In genomic region chr1:155106310-155106709, GRCm38 (mm10) we compare ENCODE assay signal across 22 mouse cellular contexts. TPM values are rescaled to one million over a fixed set of nuclear protein-coding genes. Genes with fewer than 3 reads are reported as not detected.
DNase-seq lines count a peak whose midpoint lies in the region; ATAC-seq and TF ChIP-seq lines count a peak whose summit lies in the region.
"Had no signal": no experiment of that assay in that cellular context is flagged by ENCODE, and none has a peak within 500 bp of the region (broad histone marks: within the 10 kb centered on the region; RNA-seq: fewer than 3 reads in every experiment).

No protein-coding gene starts in this region.

- WGBS in hindbrain, embryonic 10.5 days: 76% methylated on average over 1 of the region's 1 CpGs

- H3K27me3 ChIP-seq in MEL (ENCODE audit: control insufficient read depth in 1 of 2, insufficient read depth in 2 of 2, low read length in 2 of 2): no peaks in the 10 kb centered on the region
- H3K27me3 ChIP-seq in hindbrain, embryonic 10.5 days (ENCODE audit: insufficient read depth, poor library complexity, severe bottlenecking): peaks cover 26% of the 10 kb centered on the region
- H3K27me3 ChIP-seq: CH12.LX; embryonic facial prominence, embryonic 12.5 days; forebrain, embryonic 15.5 days had no signal

- peak; percentile 44; the same call in 1 of the 2 replicates for ATAC-seq in granulocyte monocyte progenitor cell, adult 5-6 weeks (replicated peaks; ENCODE audit: poor library complexity, severe bottlenecking)
- ATAC-seq: CD4-positive, CD25-positive, alpha-beta regulatory T cell, adult 4 months; forebrain, embryonic 13.5 days; forebrain, embryonic 15.5 days had no signal

- no peaks in the 10 kb centered on the region for H3K9me3 ChIP-seq in MEL (replicated peaks; ENCODE audit: insufficient read depth, low read length)
- no peaks in the 10 kb centered on the region for H3K9me3 ChIP-seq in hindbrain, embryonic 10.5 days
- H3K9me3 ChIP-seq: embryonic facial prominence, embryonic 10.5 days; embryonic facial prominence, embryonic 12.5 days; forebrain, embryonic 13.5 days; forebrain, embryonic 15.5 days; G1E had no signal

- DNase-seq in layer of hippocampus, adult 2 months (ENCODE audit: low spot score in 2 of 2): no peak
- no peak for DNase-seq in layer of hippocampus, postnatal 25 days (ENCODE audit: extremely low spot score in 1 of 2, low spot score in 1 of 2)
- peak; percentile 48 for DNase-seq in MEL (ENCODE audit: low read depth, low spot score)
- no peak for DNase-seq in hindbrain, embryonic 10.5 days (ENCODE audit: low spot score)
- DNase-seq: adrenal gland, adult 2 months; adrenal gland, postnatal 10 days; adrenal gland, postnatal 25 days; B cell, adult 2 months; cerebellum, adult 11 months; cerebellum, adult 18-20 months; cerebellum, adult 8-10 months; cerebellum, adult 9-11 months; cerebellum, postnatal 14 days; cerebellum, postnatal 36 days had no signal

- H3K36me3 ChIP-seq in MEL (ENCODE audit: control insufficient read depth in 1 of 2, insufficient read depth in 2 of 2, low read length in 2 of 2): peaks cover 0 to 14% of the 10 kb centered on the region in 2 experiments; a peak in 2 of 4 replicates
- H3K36me3 ChIP-seq in hindbrain, embryonic 10.5 days: no peaks in the 10 kb centered on the region
- H3K36me3 ChIP-seq: embryonic facial prominence, embryonic 10.5 days; embryonic facial prominence, embryonic 12.5 days; forebrain, embryonic 15.5 days; G1E had no signal

- H3K79me2 ChIP-seq in MEL (ENCODE audit: control insufficient read depth, insufficient read depth, low read length, poor library complexity): no peaks in the 10 kb centered on the region

- H3K4me3 ChIP-seq in layer of hippocampus, adult 2 months: no peak overlapping the region
- no peak overlapping the region for H3K4me3 ChIP-seq in MEL (ENCODE audit: control insufficient read depth in 1 of 2, insufficient read depth in 1 of 2, low read depth in 2 of 2, low read length in 2 of 2)
- no peak overlapping the region for H3K4me3 ChIP-seq in hindbrain, embryonic 10.5 days
- H3K4me3 ChIP-seq: embryonic facial prominence, embryonic 10.5 days; embryonic facial prominence, embryonic 12.5 days; forebrain, embryonic 13.5 days; forebrain, embryonic 15.5 days had no signal

- H3K27ac ChIP-seq in layer of hippocampus, adult 2 months: peak overlapping the region; percentile 16; the same call in 1 of the 2 replicates
- H3K27ac ChIP-seq in MEL (ENCODE audit: control insufficient read depth, low read depth, low read length): no peak overlapping the region
- H3K27ac ChIP-seq in hindbrain, embryonic 10.5 days: no peak overlapping the region
- H3K27ac ChIP-seq: embryonic facial prominence, embryonic 10.5 days; embryonic facial prominence, embryonic 12.5 days; forebrain, embryonic 13.5 days; forebrain, embryonic 15.5 days had no signal

- TF ChIP-seq EP300 in MEL (IDR thresholded peaks at IDR 0.05; ENCODE audit: low read depth in 1 of 2, low read length in 2 of 2): peak; percentile 61 to 73

- H3K9ac ChIP-seq in MEL (ENCODE audit: control insufficient read depth, low read depth, low read length, poor library complexity, severe bottlenecking): no peak overlapping the region
- H3K9ac ChIP-seq: embryonic facial prominence, embryonic 12.5 days; forebrain, embryonic 13.5 days; forebrain, embryonic 15.5 days had no signal

- peaks cover 3 to 20% of the 10 kb centered on the region in 2 experiments; a peak in 2 of 4 replicates for H3K4me1 ChIP-seq in MEL (ENCODE audit: control insufficient read depth in 1 of 2, insufficient read depth in 2 of 2, low read length in 2 of 2)
- H3K4me1 ChIP-seq in hindbrain, embryonic 10.5 days (replicated peaks): peaks cover 32% of the 10 kb centered on the region

- TF ChIP-seq RAD21 in MEL (IDR thresholded peaks at IDR 0.05; ENCODE audit: low read depth, low read length): no peak

- TF ChIP-seq CTCF in layer of hippocampus, adult 2 months (conservative IDR thresholded peaks at IDR 0.05): no peak
- no peak for TF ChIP-seq CTCF in MEL (IDR thresholded peaks at IDR 0.05 in 2 of 3, conservative IDR thresholded peaks at IDR 0.05 in 1 of 3; ENCODE audit: control insufficient read depth in 1 of 3, insufficient read depth in 1 of 3, low read depth in 2 of 3, low read length in 3 of 3, poor library complexity in 1 of 3, severe bottlenecking in 1 of 3)

- TF ChIP-seq POLR2A in MEL (IDR thresholded peaks at IDR 0.05; ENCODE audit: control insufficient read depth in 1 of 2, insufficient read depth in 1 of 2, low read depth in 1 of 2, low read length in 2 of 2, poor library complexity in 1 of 2): no peak

TF ChIP-seq in MEL, 35 proteins besides CTCF, POLR2A, EP300 and RAD21:
- TF ChIP-seq MEF2A (IDR thresholded peaks at IDR 0.05; ENCODE audit: extremely low read depth, insufficient replicate concordance, low read depth, low read length, poor library complexity, severe bottlenecking) (no peak), GATA1 (IDR thresholded peaks at IDR 0.05; ENCODE audit: low read depth, low read length) (peak; percentile 60), RCOR1 (IDR thresholded peaks at IDR 0.05; ENCODE audit: low read depth, low read length) (peak; percentile 62), MAFK (IDR thresholded peaks at IDR 0.05; ENCODE audit: borderline replicate concordance, low read depth, low read length) (no peak), SIN3A (IDR thresholded peaks at IDR 0.05; ENCODE audit: low read length) (peak; percentile 39; the same call in 1 of the 2 replicates), ZNF384 (IDR thresholded peaks at IDR 0.05; ENCODE audit: low read depth, low read length) (no peak), KAT2A (conservative IDR thresholded peaks at IDR 0.05; ENCODE audit: low read depth, low read length) (no peak), GABPA (IDR thresholded peaks at IDR 0.05; ENCODE audit: low read depth, low read length) (no peak), ETS1 (IDR thresholded peaks at IDR 0.05; ENCODE audit: low read depth, low read length) (peak; percentile 59), TCF12 (IDR thresholded peaks at IDR 0.05; ENCODE audit: low read depth, low read length) (0 out of 2 replicates have a peak, but pooled peaks have one; percentile 19), USF1 (IDR thresholded peaks at IDR 0.05; ENCODE audit: low read depth, low read length) (no peak), HCFC1 (IDR thresholded peaks at IDR 0.05; ENCODE audit: low read depth, low read length) (no peak)

RNA-seq across cellular contexts. Expression of gene Ier5, which starts 6.9 kb away (rescaled TPM):
- 10 to 100 TPM; 26.5 to 28.1 TPM for total RNA-seq in layer of hippocampus, adult 2 months (2021)
- 10 to 100 TPM; 28.2 to 28.6 TPM for total RNA-seq in layer of hippocampus, postnatal 25 days (2021)
- 7.2 and 7.5 TPM in 2 replicates for total RNA-seq in MEL (2012; rRNA removed)
- 1 to 10 TPM in 1 of 2 experiments, not detected in 1; 7.4 TPM for polyA plus RNA-seq in MEL (2012; ENCODE audit: insufficient read depth in 1 of 2, insufficient read length in 2 of 2, low read depth in 1 of 2, low replicate concordance in 2 of 2, missing spikeins in 1 of 2)
- 0.32 and 2.9 TPM in 2 replicates for total RNA-seq in granulocyte monocyte progenitor cell, adult 5-6 weeks (2014; fragmentation: Nextera tagmentation)
- 3.2 and 4.4 TPM in 2 replicates for total RNA-seq in granulocyte monocyte progenitor cell, adult 5-6 weeks (2017)
- polyA plus RNA-seq in hindbrain, embryonic 10.5 days (2016; fragmentation: Nextera tagmentation; extraction: Ambion mirVana): 4.1 and 7.0 TPM in 2 replicates

RNA-seq across cellular contexts. Expression of gene Mr1, which starts 40.3 kb away (rescaled TPM):
- 1 to 10 TPM; 3.2 to 3.3 TPM for total RNA-seq in layer of hippocampus, adult 2 months (2021)
- 1 to 10 TPM; 2.2 to 3.3 TPM for total RNA-seq in layer of hippocampus, postnatal 25 days (2021)
- 1.8 and 2.0 TPM in 2 replicates for total RNA-seq in MEL (2012; rRNA removed)
- polyA plus RNA-seq in MEL (2012; ENCODE audit: insufficient read depth in 1 of 2, insufficient read length in 2 of 2, low read depth in 1 of 2, low replicate concordance in 2 of 2, missing spikeins in 1 of 2): 1 to 10 TPM in 1 of 2 experiments, not detected in 1; 3.9 TPM
- total RNA-seq in granulocyte monocyte progenitor cell, adult 5-6 weeks (2014; fragmentation: Nextera tagmentation): 4.7 and 4.8 TPM in 2 replicates
- total RNA-seq in granulocyte monocyte progenitor cell, adult 5-6 weeks (2017): 3.6 and 4.1 TPM in 2 replicates
- polyA plus RNA-seq in hindbrain, embryonic 10.5 days (2016; fragmentation: Nextera tagmentation; extraction: Ambion mirVana): 0.55 and 1.1 TPM in 2 replicates

RNA-seq across cellular contexts. Expression of gene Stx6, which starts 52.2 kb away (rescaled TPM):
- 100 to 1,000 TPM; 124 to 129 TPM for total RNA-seq in layer of hippocampus, adult 2 months (2021)
- 100 to 1,000 TPM; 118 to 122 TPM for total RNA-seq in layer of hippocampus, postnatal 25 days (2021)
- total RNA-seq in MEL (2012; rRNA removed): 16.7 and 18.1 TPM in 2 replicates
- polyA plus RNA-seq in MEL (2012; ENCODE audit: insufficient read depth in 1 of 2, insufficient read length in 2 of 2, low read depth in 1 of 2, low replicate concordance in 2 of 2, missing spikeins in 1 of 2): 10 to 100 TPM in 1 of 2 experiments, not detected in 1; 38.4 TPM
- 43.5 and 45.7 TPM in 2 replicates for total RNA-seq in granulocyte monocyte progenitor cell, adult 5-6 weeks (2014; fragmentation: Nextera tagmentation)
- 36.5 and 48.2 TPM in 2 replicates for total RNA-seq in granulocyte monocyte progenitor cell, adult 5-6 weeks (2017)
- polyA plus RNA-seq in hindbrain, embryonic 10.5 days (2016; fragmentation: Nextera tagmentation; extraction: Ambion mirVana): 84.4 and 101 TPM in 2 replicates
